Mouse (Mus musculus) limb, embryonic 15.5 days (tissue): ENCODE measurements around the gene Gdi1. TPM values are rescaled to one million over a fixed set of nuclear protein-coding genes. Genes with fewer than 3 reads are reported as not detected.
"Not testable (repeated sequence)": the region's sequence is repeated elsewhere in the genome, so short reads cannot be mapped to it uniquely, and the experiment has no call there.

Source experiments
- ATAC-seq: fragments of 200-750 bp; cut with Nextera tagmentation; 2 replicates; pipeline ENCODE4 v1.8.0; 2017; ENCODE audit warnings: low read depth, moderate TSS enrichment; ENCODE audit not compliant: insufficient number of reproducible peaks, low FRiP score, low TSS enrichment
- H3K27ac ChIP-seq: fragments of 300-500 bp; sonication (generic); 2 replicates; pipeline ENCODE4 v1.5.1; 2015; ENCODE audit warnings: moderate library complexity, mild to moderate bottlenecking, inconsistent platforms
- H3K27me3 ChIP-seq: fragments of 300-500 bp; sonication (generic); 2 replicates; pipeline ENCODE4 v1.6.1; 2015; ENCODE audit warnings: inconsistent platforms
- H3K36me3 ChIP-seq: fragments of 300-500 bp; sonication (generic); 2 replicates; pipeline ENCODE4 v1.6.1; 2015; ENCODE audit warnings: inconsistent platforms
- H3K4me1 ChIP-seq: fragments of 300-500 bp; sonication (generic); 2 replicates; pipeline ENCODE4 v1.6.1; 2015; ENCODE audit warnings: inconsistent platforms
- H3K4me2 ChIP-seq: fragments of 300-500 bp; sonication (generic); 2 replicates; pipeline ENCODE4 v1.6.1; 2015; ENCODE audit warnings: mild to moderate bottlenecking, inconsistent platforms
- H3K4me3 ChIP-seq: fragments of 300-500 bp; sonication (generic); 2 replicates; pipeline ENCODE4 v1.5.1; 2015; ENCODE audit warnings: mild to moderate bottlenecking, inconsistent platforms
- H3K9ac ChIP-seq: fragments of 300-500 bp; sonication (generic); 2 replicates; pipeline ENCODE4 v1.6.1; 2015; ENCODE audit warnings: inconsistent platforms
- H3K9me3 ChIP-seq: fragments of 300-500 bp; sonication (generic); 2 replicates; pipeline ENCODE4 v1.6.1; 2016; ENCODE audit warnings: inconsistent platforms
- WGBS: fragments of 180-500 bp; shearing (Covaris S2); methylation state at CpG from one replicate; pipeline ENCODE4 v1.1.7; 2015; 5-methylcytosine and 5-hydroxymethylcytosine counted together
- microRNA-seq: library from miRNA; unstranded; fragments of <30 nt; microRNA quantifications from one replicate; pipeline ENCODE4, GENCODE M21; 2016
- polyA plus RNA-seq: library from polyadenylated mRNA; unstranded; fragments of >200 nt; fragmentation: Nextera tagmentation; extraction: Ambion mirVana; gene quantifications from 2 replicates; pipeline ENCODE4 v1.2.1, GENCODE M21; 2015

The Gdi1 gene
- polyA plus RNA-seq, 1 experiment from 2014 or later: 203 TPM

- peak overlapping the region; percentile 47; the same call in 1 of the 2 replicates for H3K27ac ChIP-seq
These were observed 48.1 kb downstream of the Gdi1 start for GRCm38 (mm10) chrX:74352645-74353466.

GRCm38 (mm10) chrX:74353467-74353770, 48.6 kb downstream of the Gdi1 start, which contains the start of gene Lage3:
TSS of gene Lage3 (minus strand) at chrX:74353618.
- Histone ChIP-seq H3K9ac (peak within 1 kb of the TSS; percentile 35; the same call in 1 of the 2 replicates), H3K36me3 (no peaks in the 10 kb centered on the region), H3K9me3 (no peaks in the 10 kb centered on the region), H3K4me1 (no peaks in the 10 kb centered on the region), H3K4me3 (peak within 1 kb of the TSS; percentile 47), H3K27ac (peak within 1 kb of the TSS; percentile 47; the same call in 1 of the 2 replicates), H3K27me3 (no peaks in the 10 kb centered on the region), H3K4me2 (peak within 1 kb of the TSS; percentile 49)
- WGBS: 21% methylated on average over 8 of the region's 22 CpGs
- peak; percentile 63; the same call in 1 of the 2 replicates for ATAC-seq

More at GRCm38 (mm10) chrX:74352645-74353466, 48.1 kb downstream of the Gdi1 start:
- ATAC-seq: no peak
- Histone ChIP-seq H3K27me3 (no peaks in the 10 kb centered on the region), H3K9ac (peak overlapping the region; percentile 35; the same call in 1 of the 2 replicates), H3K36me3 (no peaks in the 10 kb centered on the region), H3K9me3 (no peaks in the 10 kb centered on the region), H3K4me2 (peak overlapping the region; percentile 49), H3K4me1 (no peaks in the 10 kb centered on the region), H3K4me3 (peak overlapping the region; percentile 47)
- 25% methylated on average over 13 of the region's 13 CpGs for WGBS

- H3K27me3 ChIP-seq: not testable (repeated sequence)
These were observed 52.3 kb downstream of the Gdi1 start for GRCm38 (mm10) chrX:74357069-74357468.

GRCm38 (mm10) chrX:74359171-74359570, 54.4 kb downstream of the Gdi1 start:
- Histone ChIP-seq H3K27me3 (no peaks in the 10 kb centered on the region), H3K4me1 (no peaks in the 10 kb centered on the region), H3K27ac (no peak overlapping the region), H3K9me3 (no peaks in the 10 kb centered on the region), H3K9ac (no peak overlapping the region), H3K4me3 (no peak overlapping the region), H3K4me2 (no peak overlapping the region), H3K36me3 (no peaks in the 10 kb centered on the region)
- no peak for ATAC-seq
- WGBS: 29% methylated on average over 11 of the region's 11 CpGs

More at GRCm38 (mm10) chrX:74357069-74357468, 52.3 kb downstream of the Gdi1 start:
- not testable (repeated sequence) for H3K9me3 ChIP-seq, H3K9ac ChIP-seq, ATAC-seq, H3K4me2 ChIP-seq, H3K36me3 ChIP-seq, H3K4me3 ChIP-seq, H3K27ac ChIP-seq, H3K4me1 ChIP-seq
- whole genome bisulfite sequencing: 93% methylated on average over 3 of the region's 3 CpGs

Small RNAs within 50 kb of the gene (microRNA-seq; reads per million reads assigned to microRNA genes)
- gene Mir7091 (0.61 reads per million), gene Mir7092 (not detected)

Other genes with a start within 250 kb of the Gdi1 start
- gene Opn1mw, start 177.5 kb upstream of the Gdi1 start, polyA plus RNA-seq: not detected in 2 replicates
- 10.6 and 12.1 TPM in 2 replicates for gene Mecp2, start 169.6 kb upstream of the Gdi1 start, polyA plus RNA-seq
- not detected in 2 replicates for gene Tex28, start 137.2 kb upstream of the Gdi1 start, polyA plus RNA-seq
- 0.08 TPM in 1 of 2 replicates, not detected in the other for gene Tktl1, start 127.7 kb upstream of the Gdi1 start, polyA plus RNA-seq
- 228 and 248 TPM in 2 replicates for gene Flna, start 55.2 kb upstream of the Gdi1 start, polyA plus RNA-seq
- gene Emd, start 50.3 kb upstream of the Gdi1 start, polyA plus RNA-seq: 24.8 and 29.0 TPM in 2 replicates
- 675 and 811 TPM in 2 replicates for gene Rpl10, start 34.2 kb upstream of the Gdi1 start, polyA plus RNA-seq
- 89.2 and 89.6 TPM in 2 replicates for gene Taz, start 23.1 kb upstream of the Gdi1 start, polyA plus RNA-seq
- gene Dnase1l1, start 22.7 kb upstream of the Gdi1 start, polyA plus RNA-seq: 17.3 and 20.2 TPM in 2 replicates
- gene Atp6ap1, start 7.9 kb upstream of the Gdi1 start, polyA plus RNA-seq: 156 and 175 TPM in 2 replicates
- 62.6 and 67.7 TPM in 2 replicates for gene Fam50a, start 8.0 kb downstream of the Gdi1 start, polyA plus RNA-seq
- 16.7 and 19.4 TPM in 2 replicates for gene Plxna3, start 24.1 kb downstream of the Gdi1 start, polyA plus RNA-seq
- 89.8 and 90.3 TPM in 2 replicates for gene Lage3, start 48.6 kb downstream of the Gdi1 start, polyA plus RNA-seq
- 72.6 and 75.4 TPM in 2 replicates for gene Ubl4a, start 68.2 kb downstream of the Gdi1 start, polyA plus RNA-seq
- gene Slc10a3, start 68.4 kb downstream of the Gdi1 start, polyA plus RNA-seq: 21.9 and 22.6 TPM in 2 replicates
- gene Fam3a, start 88.3 kb downstream of the Gdi1 start, polyA plus RNA-seq: 43.8 and 47.4 TPM in 2 replicates
- 20.1 and 21.3 TPM in 2 replicates for gene Ikbkg, start 88.3 kb downstream of the Gdi1 start, polyA plus RNA-seq
- 66.8 and 67.2 TPM in 2 replicates for gene G6pdx, start 124.2 kb downstream of the Gdi1 start, polyA plus RNA-seq
- 1.1 and 2.2 TPM in 2 replicates for gene Gm6880, start 176.4 kb downstream of the Gdi1 start, polyA plus RNA-seq